In the genomic region with DNA sequence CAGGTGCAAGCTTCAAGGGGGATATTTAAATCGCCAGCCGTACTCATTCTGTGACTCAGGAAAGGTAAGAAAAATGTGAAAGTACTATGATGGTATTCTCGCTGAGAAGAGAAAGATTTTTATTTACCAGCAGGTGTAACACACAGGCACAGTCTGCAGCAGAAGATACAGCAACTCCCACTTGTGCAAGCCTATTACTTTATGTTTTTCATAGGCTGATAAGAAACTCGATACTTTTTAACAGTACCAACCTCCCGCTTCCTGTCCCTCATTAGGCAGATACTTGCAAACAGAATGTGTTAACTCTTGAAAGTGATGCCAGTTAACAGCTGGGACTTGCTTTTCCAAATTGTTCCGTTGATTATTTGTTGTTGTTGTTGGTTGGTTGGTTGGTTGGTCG, we compare ENCODE assay signal across 11 mouse cellular contexts. TPM values are rescaled to one million over a fixed set of nuclear protein-coding genes. Genes with fewer than 3 reads are reported as not detected.
DNase-seq lines count a peak whose midpoint lies in the region; ATAC-seq and TF ChIP-seq lines count a peak whose summit lies in the region.
"Had no signal": no experiment of that assay in that cellular context is flagged by ENCODE, and none has a peak within 500 bp of the region (broad histone marks: within the 10 kb centered on the region; RNA-seq: fewer than 3 reads in every experiment).

No protein-coding gene starts in this region.

- no peaks in the 10 kb centered on the region for H3K79me2 ChIP-seq in heart, adult 2 months (replicated peaks; ENCODE audit: control insufficient read depth, insufficient read depth, low read length)

- no peak overlapping the region for H3K27ac ChIP-seq in heart, embryonic 10.5 days
- no peak overlapping the region for H3K27ac ChIP-seq in heart, adult 2 months
- no peak overlapping the region for H3K27ac ChIP-seq in lung, embryonic 14.5 days (ENCODE audit: low read depth)
- no peak overlapping the region for H3K27ac ChIP-seq in lung, postnatal 0 days (ENCODE audit: low read length)
- no peak overlapping the region for H3K27ac ChIP-seq in intestine, embryonic 14.5 days (ENCODE audit: low read depth)
- no peak overlapping the region for H3K27ac ChIP-seq in midbrain, postnatal 0 days (ENCODE audit: low read depth, low read length)

- peak overlapping the region; percentile 40 for H3K4me3 ChIP-seq in heart, embryonic 10.5 days
- H3K4me3 ChIP-seq in heart, adult 2 months: no peak overlapping the region
- peak overlapping the region; percentile 11; the same call in 1 of the 2 replicates for H3K4me3 ChIP-seq in lung, embryonic 14.5 days (ENCODE audit: low read depth, low read length)
- no peak overlapping the region for H3K4me3 ChIP-seq in lung, postnatal 0 days (ENCODE audit: low read depth, low read length)
- 0 out of 2 replicates have a peak overlapping the region, but pooled peaks have one; percentile 8 for H3K4me3 ChIP-seq in intestine, embryonic 14.5 days (ENCODE audit: low read depth, low read length)
- peak overlapping the region; percentile 24; the same call in 1 of the 2 replicates for H3K4me3 ChIP-seq in midbrain, postnatal 0 days (ENCODE audit: low read depth, low read length)

- H3K36me3 ChIP-seq in heart, embryonic 10.5 days: no peaks in the 10 kb centered on the region
- H3K36me3 ChIP-seq in heart, adult 2 months (ENCODE audit: control insufficient read depth, insufficient read depth, low read length): no peaks in the 10 kb centered on the region
- H3K36me3 ChIP-seq in lung, embryonic 14.5 days (ENCODE audit: insufficient read depth): no peaks in the 10 kb centered on the region
- no peaks in the 10 kb centered on the region for H3K36me3 ChIP-seq in lung, postnatal 0 days (ENCODE audit: insufficient read depth, low read length)
- no peaks in the 10 kb centered on the region for H3K36me3 ChIP-seq in intestine, embryonic 14.5 days (ENCODE audit: control insufficient read depth, insufficient read depth, low read length)
- no peaks in the 10 kb centered on the region for H3K36me3 ChIP-seq in midbrain, postnatal 0 days (ENCODE audit: insufficient read depth, low read length)

- H3K9ac ChIP-seq in heart, adult 2 months (ENCODE audit: low read depth, low read length): no peak overlapping the region
- no peak overlapping the region for H3K9ac ChIP-seq in lung, embryonic 14.5 days
- H3K9ac ChIP-seq in lung, postnatal 0 days (replicated peaks; ENCODE audit: low read depth): no peak overlapping the region
- no peak overlapping the region for H3K9ac ChIP-seq in intestine, embryonic 14.5 days (ENCODE audit: low read length)
- H3K9ac ChIP-seq in midbrain, postnatal 0 days (replicated peaks; ENCODE audit: low read length, poor library complexity, severe bottlenecking): no peak overlapping the region

- no peak for TF ChIP-seq CTCF in heart, adult 2 months (IDR thresholded peaks at IDR 0.05)
- no peak for TF ChIP-seq CTCF in lung, embryonic 14.5 days (IDR thresholded peaks at IDR 0.05; ENCODE audit: low read depth)
- TF ChIP-seq CTCF in lung, postnatal 0 days (IDR thresholded peaks at IDR 0.05): no peak
- no peak for TF ChIP-seq CTCF in midbrain, postnatal 0 days (IDR thresholded peaks at IDR 0.05)

- peak overlapping the region; percentile 50 for H3K4me2 ChIP-seq in lung, embryonic 14.5 days
- no peak overlapping the region; the same call in 1 of the 2 replicates for H3K4me2 ChIP-seq in lung, postnatal 0 days (replicated peaks; ENCODE audit: low read depth, low read length)
- H3K4me2 ChIP-seq in intestine, embryonic 14.5 days (ENCODE audit: low read length): peak overlapping the region; percentile 43
- H3K4me2 ChIP-seq in midbrain, postnatal 0 days (ENCODE audit: low read depth, low read length, poor library complexity, severe bottlenecking): peak overlapping the region; percentile 44

- WGBS in heart, embryonic 10.5 days: 26% methylated on average over 7 of the region's 7 CpGs
- 28% methylated on average over 7 of the region's 7 CpGs for WGBS in heart, adult 2 months
- 20% methylated on average over 7 of the region's 7 CpGs for WGBS in lung, embryonic 14.5 days
- WGBS in lung, postnatal 0 days: 13% methylated on average over 7 of the region's 7 CpGs
- 23% methylated on average over 7 of the region's 7 CpGs for WGBS in intestine, embryonic 14.5 days
- WGBS in midbrain, postnatal 0 days: 41% methylated on average over 7 of the region's 7 CpGs

- TF ChIP-seq EP300 in heart, adult 2 months (IDR thresholded peaks at IDR 0.05; ENCODE audit: insufficient read depth, low read depth, low read length): no peak
- no peak for TF ChIP-seq EP300 in lung, postnatal 0 days (IDR thresholded peaks at IDR 0.05)

- no peak for TF ChIP-seq POLR2A in heart, adult 2 months (IDR thresholded peaks at IDR 0.05; ENCODE audit: insufficient read depth, low read depth, low read length)

- H3K9me3 ChIP-seq in heart, embryonic 10.5 days: no peaks in the 10 kb centered on the region
- H3K9me3 ChIP-seq in lung, embryonic 14.5 days (ENCODE audit: low read depth, low read length): no peaks in the 10 kb centered on the region
- no peaks in the 10 kb centered on the region for H3K9me3 ChIP-seq in lung, postnatal 0 days (ENCODE audit: low read length)
- no peaks in the 10 kb centered on the region for H3K9me3 ChIP-seq in intestine, embryonic 14.5 days (ENCODE audit: control insufficient read depth, low read length)
- no peaks in the 10 kb centered on the region for H3K9me3 ChIP-seq in midbrain, postnatal 0 days (ENCODE audit: low read length)

- no peak for DNase-seq in heart, embryonic 10.5 days (ENCODE audit: low spot score)
- DNase-seq in heart, adult 2 months: no peak
- DNase-seq in lung, embryonic 14.5 days: no peak
- DNase-seq in lung, postnatal 0 days (ENCODE audit: low spot score): no peak
- DNase-seq in intestine, embryonic 14.5 days (ENCODE audit: low spot score): no peak
- DNase-seq in midbrain, postnatal 0 days (ENCODE audit: low spot score): no peak
- DNase-seq in adrenal gland, adult 18-20 months (ENCODE audit: low spot score in 2 of 2): no peak
- DNase-seq in left cerebral cortex, adult 9 months (ENCODE audit: low spot score in 2 of 2): no peak
- DNase-seq: B cell, adult 2 months; kidney, adult 2 months had no signal

- intact Hi-C loops in heart, adult 2 months (cut with DNase I): no loop called here

- ATAC-seq in lung, embryonic 14.5 days (ENCODE audit: insufficient read depth): no peak
- no peak for ATAC-seq in lung, postnatal 0 days
- ATAC-seq in intestine, embryonic 14.5 days (replicated peaks; ENCODE audit: low FRiP score, low TSS enrichment, low read depth): no peak
- no peak for ATAC-seq in midbrain, postnatal 0 days (ENCODE audit: low FRiP score)

- no peaks in the 10 kb centered on the region for H3K4me1 ChIP-seq in heart, embryonic 10.5 days
- H3K4me1 ChIP-seq in heart, adult 2 months (ENCODE audit: control insufficient read depth, insufficient read depth, low read length): no peaks in the 10 kb centered on the region
- no peaks in the 10 kb centered on the region for H3K4me1 ChIP-seq in lung, embryonic 14.5 days (ENCODE audit: insufficient read depth)
- H3K4me1 ChIP-seq in lung, postnatal 0 days (ENCODE audit: insufficient read depth, low read depth, low read length): no peaks in the 10 kb centered on the region
- H3K4me1 ChIP-seq in intestine, embryonic 14.5 days (replicated peaks; ENCODE audit: control insufficient read depth, insufficient read depth, low read length): no peaks in the 10 kb centered on the region
- H3K4me1 ChIP-seq in midbrain, postnatal 0 days (ENCODE audit: insufficient read depth, low read length): no peaks in the 10 kb centered on the region

- H3K27me3 ChIP-seq in heart, embryonic 10.5 days (ENCODE audit: insufficient read depth, poor library complexity, severe bottlenecking): no peaks in the 10 kb centered on the region
- H3K27me3 ChIP-seq in heart, adult 2 months (ENCODE audit: control insufficient read depth, insufficient read depth, low read length): no peaks in the 10 kb centered on the region
- H3K27me3 ChIP-seq in lung, embryonic 14.5 days (ENCODE audit: insufficient read depth, low read length): no peaks in the 10 kb centered on the region
- H3K27me3 ChIP-seq in lung, postnatal 0 days (replicated peaks; ENCODE audit: insufficient read depth, low read length): no peaks in the 10 kb centered on the region
- H3K27me3 ChIP-seq in intestine, embryonic 14.5 days (replicated peaks; ENCODE audit: control insufficient read depth, insufficient read depth, low read length): no peaks in the 10 kb centered on the region
- no peaks in the 10 kb centered on the region for H3K27me3 ChIP-seq in midbrain, postnatal 0 days (ENCODE audit: insufficient read depth, low read length)

RNA-seq across cellular contexts. Expression of a gene that starts 0.6 kb away (rescaled TPM):
- polyA plus RNA-seq in heart, embryonic 10.5 days (2016; fragmentation: Nextera tagmentation; extraction: Ambion mirVana): 0.21 and 0.30 TPM in 2 replicates
- total RNA-seq in heart, adult 2 months (2021): under 1 TPM; 0.11 to 0.84 TPM
- 0.06 and 0.18 TPM in 2 replicates for polyA plus RNA-seq in heart, adult 2 months (2012; rRNA removed)
- 0.66 and 0.78 TPM in 2 replicates for polyA plus RNA-seq in lung, embryonic 14.5 days (2014; fragmentation: Nextera tagmentation; extraction: Ambion mirVana)
- polyA plus RNA-seq in lung, postnatal 0 days (2015; fragmentation: Nextera tagmentation; extraction: Ambion mirVana): 0.30 and 0.35 TPM in 2 replicates
- polyA plus RNA-seq in intestine, embryonic 14.5 days (2014; fragmentation: Nextera tagmentation; extraction: Ambion mirVana): 0.48 and 0.51 TPM in 2 replicates
- 0.11 and 0.14 TPM in 2 replicates for total RNA-seq in midbrain, postnatal 0 days (2014; rRNA removed)
- 0.25 and 0.28 TPM in 2 replicates for polyA plus RNA-seq in midbrain, postnatal 0 days (2015; fragmentation: Nextera tagmentation; extraction: Ambion mirVana)
- total RNA-seq in adrenal gland, adult 18-20 months (2021): 1 to 10 TPM; 5.1 to 6.5 TPM
- polyA plus RNA-seq: cortical plate, adult 2 months; kidney, adult 2 months had no signal

Comparison
In these comparisons a context has a peak if more than half of its experiments do, and no peak if none do; other contexts are left out.
1. H3K4me3 ChIP-seq: peak in heart, embryonic 10.5 days (single experiment), lung, embryonic 14.5 days (single experiment), intestine, embryonic 14.5 days (single experiment) and midbrain, postnatal 0 days (single experiment); none in heart, adult 2 months (single experiment) and lung, postnatal 0 days (single experiment).